Mouse (Mus musculus) thymus, postnatal 4 days (tissue): ENCODE data around the gene St6galnac5.
"Not testable (repeated sequence)": the region's sequence is repeated elsewhere in the genome, so short reads cannot be mapped to it uniquely, and the experiment has no call there.

Source experiments
- DNase-seq: peaks from one replicate; pipeline ENCODE4 v3.0.0; 2021

St6galnac5 gene

DNA sequence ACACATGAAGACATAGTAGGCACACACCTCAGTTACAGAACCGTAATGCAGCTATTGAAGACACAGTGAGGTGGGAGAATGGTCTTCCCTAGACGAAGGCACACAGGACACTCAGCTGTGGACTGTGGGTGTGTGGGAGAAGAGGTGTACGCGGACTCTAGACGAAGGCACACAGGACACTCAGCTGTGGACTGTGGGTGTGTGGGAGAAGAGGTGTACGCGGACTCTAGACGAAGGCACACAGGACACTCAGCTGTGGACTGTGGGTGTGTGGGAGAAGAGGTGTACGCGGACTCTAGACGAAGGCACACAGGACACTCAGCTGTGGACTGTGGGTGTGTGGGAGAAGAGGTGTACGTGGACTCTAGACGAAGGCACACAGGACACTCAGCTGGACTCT, 197.7 kb downstream of the St6galnac5 start:
- not testable (repeated sequence) for DNase-seq

DNA sequence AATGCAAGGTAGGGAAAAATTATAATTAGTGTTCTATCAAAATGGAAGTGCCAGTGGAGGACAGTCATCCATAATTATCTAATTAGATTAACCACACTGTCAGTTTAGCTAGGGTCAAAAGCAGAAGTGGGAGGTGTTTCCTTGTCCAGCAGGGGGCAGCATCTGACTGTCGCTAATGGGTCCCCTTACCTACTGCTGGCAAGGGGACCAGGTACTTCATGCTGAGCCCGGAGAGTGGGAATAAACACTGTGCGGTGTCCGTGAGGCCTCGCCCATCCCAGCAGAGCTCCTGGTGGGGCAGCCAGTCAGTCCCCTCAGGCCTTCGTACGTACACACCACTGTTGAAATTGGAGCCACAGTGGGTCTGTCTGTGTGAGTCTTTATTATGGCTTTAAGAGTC, 198.3 kb downstream of the St6galnac5 start:
- DNase-seq: peak; percentile 90

DNA sequence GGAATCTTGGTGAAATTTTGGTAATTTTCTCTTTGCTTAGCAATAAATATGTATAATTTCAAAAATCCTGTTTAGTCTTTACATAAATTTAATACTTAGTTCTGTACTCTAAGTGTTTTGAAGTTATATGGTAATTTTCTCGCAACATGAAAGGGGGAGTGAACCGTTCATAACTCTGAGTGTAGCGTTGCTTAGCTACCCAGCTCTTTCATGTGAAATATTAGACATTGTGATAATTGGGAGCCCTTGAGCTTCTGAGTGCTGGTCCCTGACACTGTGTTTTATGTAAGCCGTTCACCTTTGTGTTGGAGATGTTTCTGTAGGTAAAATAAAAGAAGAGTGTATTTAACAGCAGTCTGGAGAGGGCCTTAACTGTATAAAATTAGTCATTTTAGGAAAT, 202.2 kb downstream of the St6galnac5 start:
- no peak for DNase-seq

DNA sequence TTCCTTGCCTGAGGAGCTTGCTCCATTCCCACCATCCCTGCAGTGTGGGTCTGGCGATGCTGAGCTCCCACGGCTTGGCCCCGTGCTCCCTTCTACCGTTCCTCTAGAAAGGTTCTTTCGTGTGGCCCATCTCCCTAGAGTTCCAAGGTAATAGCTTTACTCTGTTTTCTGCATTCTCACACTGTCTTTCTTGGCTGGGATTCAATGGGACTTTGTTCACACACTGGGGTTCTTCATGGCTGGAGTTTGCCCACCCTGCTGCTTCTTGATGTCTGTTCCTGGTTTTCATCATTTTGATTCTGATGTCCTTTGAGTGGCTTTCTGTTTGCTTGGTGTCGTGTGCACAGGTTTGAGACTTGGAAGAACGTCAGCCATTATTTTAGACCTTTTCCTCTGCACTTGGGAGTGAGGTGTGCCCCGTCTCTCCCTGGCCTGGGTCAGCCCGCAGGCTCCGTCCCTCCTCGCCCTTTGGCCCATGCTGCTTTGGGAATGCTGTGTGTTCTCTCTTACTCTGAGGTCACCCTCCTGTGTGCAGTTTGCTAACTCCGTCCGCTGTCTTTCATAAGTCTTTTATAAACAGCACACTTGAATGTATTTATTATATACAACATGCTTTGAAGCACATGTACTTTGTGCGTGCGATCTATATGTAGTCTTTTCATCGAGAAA, 205.0 kb downstream of the St6galnac5 start:
- no peak for DNase-seq

DNA sequence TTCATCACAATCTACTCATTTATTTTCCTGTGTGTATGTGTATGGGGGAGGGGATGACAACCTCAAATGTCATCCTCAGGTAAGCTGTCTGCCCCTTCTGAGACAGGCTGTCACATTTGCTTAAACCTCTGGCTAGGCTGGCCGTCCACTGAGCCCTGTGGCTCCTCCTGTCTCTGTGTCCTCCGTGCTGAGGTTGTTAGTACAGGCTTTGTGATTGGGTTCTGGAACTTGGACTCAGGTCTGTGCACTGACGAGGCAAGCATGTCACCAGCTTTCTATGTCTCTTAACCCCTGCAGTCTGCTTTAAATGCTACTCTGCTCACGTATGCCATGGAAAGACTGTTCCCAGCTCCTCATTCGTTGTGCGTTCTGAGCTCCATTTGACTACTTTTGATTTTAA, 205.7 kb downstream of the St6galnac5 start:
- DNase-seq: no peak

DNA sequence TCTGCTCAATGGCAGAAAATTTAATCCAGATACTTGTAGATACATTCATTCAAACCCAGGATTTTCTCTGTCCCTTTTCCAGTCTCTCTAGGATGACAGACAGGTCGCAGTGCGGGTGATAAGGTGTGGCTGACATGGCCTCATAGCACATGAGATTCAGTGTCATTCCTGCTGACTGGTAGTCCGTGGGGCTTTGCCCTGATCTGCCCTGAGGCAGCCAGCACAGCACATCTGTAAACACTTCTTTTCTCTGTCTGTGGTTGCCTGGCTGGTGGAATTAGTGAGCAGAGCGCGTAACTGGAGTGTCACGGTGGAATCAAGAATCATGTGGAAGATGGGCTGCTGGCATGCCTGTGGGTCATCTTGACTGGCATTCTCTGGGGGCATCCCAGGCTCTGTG, 212.0 kb downstream of the St6galnac5 start:
- no peak for DNase-seq

DNA sequence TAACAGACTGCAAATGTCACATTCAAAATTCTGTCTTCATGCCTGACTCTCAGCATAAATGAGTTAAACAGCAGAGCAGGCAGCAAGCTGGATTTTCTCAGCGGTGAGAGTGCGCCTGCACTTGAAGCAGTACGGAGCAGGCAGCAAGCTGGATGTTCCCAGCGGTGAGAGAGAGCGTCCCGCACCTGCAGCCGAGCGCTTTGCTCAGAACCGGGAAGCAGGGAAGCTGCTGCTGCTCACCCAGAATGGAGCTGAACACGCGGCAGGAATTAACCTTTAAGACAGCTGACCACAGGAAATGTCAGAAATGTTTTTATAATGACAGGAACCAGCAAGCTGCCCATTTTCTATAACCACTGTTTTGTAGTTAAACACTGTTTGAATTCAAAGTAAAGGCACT, 214.6 kb downstream of the St6galnac5 start:
- DNase-seq: no peak
